Mouse (Mus musculus) embryonic fibroblast, embryonic 13.5 days (primary cell): ENCODE measurements around the gene Fmnl2.

Experiments
- CTCF ChIP-seq: IDR thresholded peaks from 2 replicates; pipeline ENCODE4 v1.5.1; 2011; ENCODE audit warnings: mild to moderate bottlenecking, control low read depth, low read length, moderate library complexity, borderline replicate concordance; ENCODE audit not compliant: insufficient read depth
- POLR2A ChIP-seq: IDR thresholded peaks from 2 replicates; pipeline ENCODE4 v1.6.1; 2011; ENCODE audit warnings: low read depth, mild to moderate bottlenecking, control low read depth, low read length, moderate library complexity

DNA sequence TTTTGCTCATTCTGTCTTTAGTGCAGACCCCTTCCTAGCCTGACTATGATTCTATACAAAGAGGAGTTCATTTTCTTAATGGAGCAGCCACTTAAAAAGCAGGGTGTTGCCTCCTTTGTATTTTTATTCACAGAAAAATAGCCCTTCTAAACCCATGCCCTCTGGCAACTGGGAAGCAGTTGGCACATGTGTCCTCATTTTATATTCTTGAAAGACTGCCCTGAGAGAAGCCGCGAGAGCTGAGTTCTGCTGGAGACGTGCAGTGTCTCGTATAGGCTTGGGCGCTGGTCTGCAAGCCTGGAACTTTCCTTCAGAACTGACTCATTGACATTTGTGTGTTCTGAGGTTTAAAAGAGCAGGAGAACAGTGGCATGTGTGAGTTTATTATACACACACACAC lies 224.8 kb downstream of the Fmnl2 start:
- no peak for TF ChIP-seq CTCF
- TF ChIP-seq POLR2A, result no peak
